Mouse (Mus musculus) spleen, adult 2 months (tissue): ENCODE data around the gene Olfr855. TPM values are rescaled to one million over a fixed set of nuclear protein-coding genes. Genes with fewer than 3 reads are reported as not detected.

ENCODE experiments used
- DNase-seq, 2 experiments: peaks; one replicate each; pipeline versions ENCODE4 v3.0.0 to v3.0.0-alpha.2; 2012 to 2021; ENCODE audit warnings: low spot score in 2 of 2, low read depth in 1 of 2
- H3K27ac ChIP-seq: fragments of 200-500 bp; 2 replicates; pipeline ENCODE4 v1.5.1; 2012; ENCODE audit warnings: low read length, inconsistent platforms; ENCODE audit not compliant: insufficient read depth
- H3K27me3 ChIP-seq: fragments of 200-500 bp; 2 replicates; pipeline ENCODE4 v1.6.1; 2012; ENCODE audit warnings: mild to moderate bottlenecking, moderate library complexity, low read length, inconsistent platforms; ENCODE audit not compliant: control insufficient read depth, insufficient read depth
- H3K36me3 ChIP-seq: fragments of 200-500 bp; 2 replicates; pipeline ENCODE4 v1.6.1; 2012; ENCODE audit warnings: mild to moderate bottlenecking, low read length, inconsistent platforms; ENCODE audit not compliant: control insufficient read depth, insufficient read depth
- H3K4me1 ChIP-seq: fragments of 200-500 bp; 2 replicates; pipeline ENCODE4 v1.6.1; 2011; ENCODE audit warnings: inconsistent platforms; ENCODE audit not compliant: control insufficient read depth, insufficient read depth, insufficient read length
- H3K4me3 ChIP-seq: fragments of 200-500 bp; 2 replicates; pipeline ENCODE4 v1.5.1; 2011; ENCODE audit warnings: mild to moderate bottlenecking, inconsistent platforms; ENCODE audit not compliant: insufficient read depth, insufficient read length; ENCODE audit errors: extremely low read depth
- CTCF ChIP-seq: fragments of 200-500 bp; IDR thresholded peaks from 2 replicates; pipeline ENCODE4 v1.5.1; 2011; ENCODE audit warnings: mild to moderate bottlenecking, inconsistent platforms; ENCODE audit not compliant: insufficient read depth, insufficient read length, insufficient replicate concordance; ENCODE audit errors: extremely low read depth
- POLR2A ChIP-seq: fragments of 200-500 bp; IDR thresholded peaks from 2 replicates; pipeline ENCODE4 v1.6.1; 2011; ENCODE audit warnings: low read depth, low read length, inconsistent platforms
- WGBS: fragments of 180-500 bp; shearing (Covaris S2); methylation state at CpG from one replicate; pipeline ENCODE4 v1.1.7; 2018; 5-methylcytosine and 5-hydroxymethylcytosine counted together
- polyA plus RNA-seq: library from polyadenylated mRNA; depleted of rRNA; stranded (reverse); fragments of >200 nt; gene quantifications from 2 replicates; pipeline ENCODE4 v1.2.3, GENCODE M21; 2012; rRNA removed

Olfr855 gene
- not detected in 2 replicates for polyA plus RNA-seq

- Histone ChIP-seq H3K4me1 (no peaks in the 10 kb centered on the region), H3K36me3 (no peaks in the 10 kb centered on the region), H3K27ac (no peak within 1 kb of the TSS), H3K27me3 (no peaks in the 10 kb centered on the region), H3K4me3 (no peak within 1 kb of the TSS)
- no peak for DNase-seq
- TF ChIP-seq POLR2A (no peak), CTCF (no peak)
Measured at GRCm38 (mm10) chr9:19582317-19582716, at the start of gene Olfr855. Gene Olfr855 (plus strand): TSS chr9:19582617.

GRCm38 (mm10) chr9:19540976-19541375 is 41.4 kb upstream of the Olfr855 start, which contains the start of gene Olfr853:
Gene Olfr853 (minus strand): TSS chr9:19541076.
- TF ChIP-seq CTCF (no peak), POLR2A (no peak)
- no peak within 1 kb of the TSS for H3K27ac ChIP-seq
- no peak within 1 kb of the TSS for H3K4me3 ChIP-seq
- WGBS = 91% methylated on average over 1 of the region's 1 CpGs
- DNase-seq = no peak
- H3K27me3 ChIP-seq = no peaks in the 10 kb centered on the region
- H3K36me3 ChIP-seq = no peaks in the 10 kb centered on the region
- H3K4me1 ChIP-seq = no peaks in the 10 kb centered on the region

DNA sequence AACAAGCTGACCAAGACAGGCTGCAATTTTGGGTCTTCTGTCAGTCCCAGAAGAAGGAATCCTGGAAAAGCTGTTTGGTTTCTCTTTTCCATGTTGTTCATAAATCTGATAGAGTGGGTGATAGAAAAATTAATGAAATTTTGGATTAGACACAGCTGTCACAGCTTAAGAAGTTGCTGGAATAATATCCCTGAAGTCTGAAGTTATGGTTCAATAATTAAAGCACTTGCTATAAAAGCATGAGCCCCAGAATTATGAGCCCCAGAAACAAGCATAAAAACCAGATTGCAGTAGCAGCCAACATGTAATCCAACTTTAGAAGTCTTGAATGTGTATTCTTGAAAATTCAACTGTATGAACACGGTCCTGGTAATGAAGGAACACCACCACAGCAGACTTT is 15.1 kb upstream of the Olfr855 start, which contains the start of gene Olfr854:
Olfr854 (minus strand) TSS at position 101 of the 400 bp plus-strand sequence.
- 62% methylated on average over 1 of the region's 1 CpGs for WGBS
- H3K27me3 ChIP-seq = no peaks in the 10 kb centered on the region
- TF ChIP-seq CTCF = no peak
- no peak for TF ChIP-seq POLR2A
- no peaks in the 10 kb centered on the region for H3K36me3 ChIP-seq
- H3K27ac ChIP-seq = no peak within 1 kb of the TSS
- H3K4me3 ChIP-seq = no peak within 1 kb of the TSS
- no peaks in the 10 kb centered on the region for H3K4me1 ChIP-seq
- no peak for DNase-seq

DNA sequence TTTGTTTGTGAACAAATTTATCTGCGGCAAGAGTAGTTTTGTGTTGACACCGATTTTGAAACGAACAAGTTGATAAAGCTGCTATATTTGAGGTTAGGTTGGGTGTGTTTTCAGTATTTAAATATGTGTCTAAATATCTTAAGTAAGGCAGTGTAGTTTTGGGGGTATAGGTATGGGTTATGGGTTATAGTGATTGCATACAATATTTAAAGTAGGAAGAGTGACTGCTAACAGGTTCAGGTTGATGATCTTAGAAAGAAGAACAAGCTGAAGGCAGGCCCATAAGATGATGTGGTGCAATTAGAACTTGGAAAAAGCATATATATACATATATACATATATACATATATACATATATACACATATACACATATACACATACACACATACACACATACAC is 38.9 kb downstream of the Olfr855 start:
- WGBS = 97% methylated on average over 3 of the region's 3 CpGs
- TF ChIP-seq CTCF = no peak
- TF ChIP-seq POLR2A = no peak

DNA sequence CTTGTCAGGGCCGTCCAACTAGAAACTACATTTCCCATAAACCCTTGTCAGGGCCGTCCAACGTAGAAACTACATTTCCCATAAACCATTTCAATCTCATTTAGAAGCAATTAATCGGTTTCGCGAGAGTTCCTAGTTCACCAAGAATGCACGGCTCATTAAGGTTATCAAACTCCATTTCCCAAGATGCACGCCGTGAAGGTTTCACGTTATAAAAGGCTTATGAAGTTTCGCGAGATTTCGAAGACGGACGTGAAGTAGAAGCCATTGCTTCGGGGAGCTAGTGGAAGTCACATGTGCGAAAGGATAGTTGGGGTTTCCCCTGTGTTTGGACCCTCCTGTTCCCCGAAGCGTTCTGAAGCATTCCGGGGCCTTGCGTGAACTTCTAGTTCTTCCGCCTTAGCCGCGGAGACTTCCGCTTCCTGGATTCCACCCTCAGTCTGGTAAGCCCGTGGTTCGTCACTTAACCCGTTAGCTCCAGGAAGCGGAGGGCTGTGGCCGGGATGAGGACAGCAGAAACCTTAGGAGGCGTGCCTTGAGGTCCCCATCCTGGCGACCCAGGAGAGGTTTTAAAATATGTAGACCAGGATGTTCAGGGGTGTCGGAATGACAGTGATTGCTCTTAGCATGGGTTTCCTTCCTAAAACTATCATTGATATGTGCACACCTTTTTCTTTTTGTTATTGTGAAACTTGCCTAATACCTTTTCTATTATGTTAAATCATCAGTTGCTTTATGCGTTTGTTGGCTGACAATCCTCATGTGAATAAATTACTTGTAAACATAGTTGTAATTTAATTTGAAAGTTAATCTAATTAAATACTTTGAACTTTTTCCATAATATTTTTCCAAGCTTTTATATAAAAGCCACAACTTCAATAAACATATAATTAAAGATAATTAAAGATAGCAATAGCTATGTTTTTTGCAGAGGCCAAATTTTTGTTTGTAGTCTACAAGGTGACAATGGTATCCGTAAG is 39.7 kb downstream of the Olfr855 start, which contains the start of gene Zfp317:
Zfp317 (plus strand) TSS at position 260 of the 980 bp plus-strand sequence.
- Histone ChIP-seq H3K27me3 (no peaks in the 10 kb centered on the region), H3K27ac (peak within 1 kb of the TSS; percentile 90), H3K36me3 (no peaks in the 10 kb centered on the region; the same call in 1 of the 2 replicates), H3K4me3 (peak within 1 kb of the TSS; percentile 72), H3K4me1 (no peaks in the 10 kb centered on the region)
- DNase-seq = peak; percentile 87 to 100
- whole genome bisulfite sequencing = 2% methylated on average over 35 of the region's 35 CpGs
- peak; percentile 18; the same call in 1 of the 2 replicates for TF ChIP-seq POLR2A
- TF ChIP-seq CTCF = no peak

More for the DNA sequence above, 38.9 kb downstream of the Olfr855 start:
- no peaks in the 10 kb centered on the region; the same call in 1 of the 2 replicates for H3K36me3 ChIP-seq
- H3K27me3 ChIP-seq = no peaks in the 10 kb centered on the region
- no peaks in the 10 kb centered on the region for H3K4me1 ChIP-seq
- no peak for DNase-seq
- H3K27ac ChIP-seq = no peak overlapping the region
- no peak overlapping the region for H3K4me3 ChIP-seq

DNA sequence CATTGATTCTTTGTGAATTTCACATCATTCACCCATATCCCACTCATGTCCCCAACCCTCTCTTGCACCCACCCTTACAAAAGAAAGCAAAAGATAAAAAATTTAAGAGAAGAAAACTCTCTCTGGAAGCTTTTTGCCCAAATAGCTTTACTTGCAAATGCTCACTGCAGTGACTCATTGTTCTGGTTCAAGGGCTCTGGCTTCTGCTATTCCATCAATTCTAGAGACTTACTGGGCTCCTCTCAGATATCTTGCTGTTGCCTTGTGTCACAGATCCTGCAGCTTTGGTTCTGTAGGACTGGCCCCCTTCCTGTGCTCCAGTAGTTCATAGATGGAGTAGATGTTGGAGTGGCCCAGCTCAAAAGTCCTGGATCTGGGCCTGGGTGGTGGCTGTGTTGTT is 47.2 kb downstream of the Olfr855 start:
- Histone ChIP-seq H3K4me1 (no peaks in the 10 kb centered on the region), H3K27ac (no peak overlapping the region), H3K27me3 (no peaks in the 10 kb centered on the region), H3K36me3 (peaks cover 11% of the 10 kb centered on the region), H3K4me3 (no peak overlapping the region)
- no peak for DNase-seq
- TF ChIP-seq POLR2A (no peak), CTCF (no peak)

Other genes starting within 250 kb of the Olfr855 start
- not detected in 2 replicates for gene Olfr845, start 246.2 kb upstream of the Olfr855 start, polyA plus RNA-seq
- not detected in 2 replicates for gene Olfr846, start 218.6 kb upstream of the Olfr855 start, polyA plus RNA-seq
- not detected in 2 replicates for gene Olfr847, start 203.9 kb upstream of the Olfr855 start, polyA plus RNA-seq
- gene Olfr849, start 142.4 kb upstream of the Olfr855 start, polyA plus RNA-seq = not detected in 2 replicates
- gene Olfr850, start 104.4 kb upstream of the Olfr855 start, polyA plus RNA-seq = not detected in 2 replicates
- not detected in 2 replicates for gene Olfr851, start 89.3 kb upstream of the Olfr855 start, polyA plus RNA-seq
- gene Olfr853, start 41.5 kb upstream of the Olfr855 start, polyA plus RNA-seq = not detected in 2 replicates
- not detected in 2 replicates for gene Olfr854, start 15.2 kb upstream of the Olfr855 start, polyA plus RNA-seq
- 4.9 and 5.6 TPM in 2 replicates for gene Zfp317, start 39.5 kb downstream of the Olfr855 start, polyA plus RNA-seq
- gene Olfr857, start 126.8 kb downstream of the Olfr855 start, polyA plus RNA-seq = not detected in 2 replicates
- gene Olfr58, start 197.7 kb downstream of the Olfr855 start, polyA plus RNA-seq = not detected in 2 replicates
- not detected in 2 replicates for gene Olfr859, start 222.3 kb downstream of the Olfr855 start, polyA plus RNA-seq